Mouse (Mus musculus): ENCODE results near the gene Sctr.

Gene Sctr

DNA sequence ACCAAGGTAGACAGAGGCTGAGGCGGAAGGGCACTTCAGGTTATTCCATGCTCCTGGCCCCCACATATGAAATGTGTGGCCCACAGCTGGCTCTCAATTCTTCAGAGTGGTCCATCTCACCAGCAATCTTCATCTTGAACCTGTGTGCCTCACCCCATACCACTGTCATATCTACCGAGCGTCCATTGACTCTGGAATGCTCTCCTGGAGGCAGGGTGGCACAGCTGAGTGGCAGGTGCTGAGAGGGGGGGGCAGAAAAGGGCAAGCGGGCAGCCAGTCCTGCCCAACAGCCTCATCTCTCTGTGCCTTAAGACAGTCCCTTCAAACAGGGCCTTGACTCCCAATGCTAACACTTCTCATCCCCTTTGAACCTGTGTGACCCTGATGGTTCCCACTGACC is 64.4 kb downstream of the Sctr start:
- no peak for DNase-seq

DNA sequence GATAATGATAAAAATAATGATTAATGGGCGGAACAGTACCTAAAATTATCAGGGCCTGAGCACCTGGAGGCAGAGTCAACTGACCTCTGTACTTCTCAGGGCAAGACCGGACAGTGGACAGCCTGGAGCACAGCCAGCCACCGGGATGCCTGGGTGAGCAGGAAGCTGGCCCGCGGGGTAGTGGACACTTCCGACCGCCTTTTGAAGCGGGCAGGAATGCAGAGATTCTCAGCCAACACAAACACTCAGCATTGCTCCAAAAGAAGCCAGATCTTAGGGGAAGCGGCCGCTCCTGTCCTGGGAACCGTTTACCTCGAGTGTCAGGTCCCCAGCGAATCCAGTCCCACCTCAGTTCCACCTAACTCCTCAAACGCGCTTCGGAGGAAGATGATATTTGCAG is 66.2 kb downstream of the Sctr start:
- DNase-seq = peak; percentile 40

DNA sequence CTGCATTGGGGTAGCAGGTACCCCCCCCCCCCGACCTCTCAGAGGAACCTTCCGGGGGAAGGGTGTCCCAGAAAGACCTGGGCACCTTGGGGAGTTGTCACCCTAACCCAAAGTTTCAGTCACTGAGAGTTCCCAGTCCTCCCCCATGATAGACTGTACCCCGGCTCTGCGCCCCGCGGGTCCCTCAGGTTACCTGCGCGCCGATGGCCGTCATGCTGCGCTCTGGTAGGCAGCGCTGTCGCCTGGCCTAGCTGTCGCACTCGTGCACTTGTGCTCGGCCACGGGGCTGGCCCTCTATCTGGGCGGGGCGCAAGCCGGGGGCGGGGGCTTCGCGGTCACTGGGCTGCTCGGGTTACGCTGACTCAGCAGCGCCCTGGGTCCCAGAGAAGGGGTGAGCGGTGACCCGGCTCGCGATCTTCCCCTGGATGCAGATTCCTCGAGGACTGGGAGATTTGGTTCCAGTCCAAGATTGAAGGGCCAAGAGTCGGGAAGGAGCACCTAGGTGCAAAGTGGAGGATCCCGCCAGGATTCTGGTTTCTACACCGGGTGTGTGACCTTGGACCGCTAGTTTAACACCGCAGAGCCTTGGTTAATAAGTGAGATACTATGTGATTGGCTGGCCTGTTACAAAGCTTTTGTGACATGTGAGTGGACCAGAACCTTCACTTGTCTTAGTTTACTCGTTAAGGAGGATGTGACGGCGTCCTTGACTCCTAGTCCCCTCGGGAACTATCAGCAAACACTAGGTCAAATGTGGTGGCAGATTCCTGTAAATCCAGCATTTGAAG is 67.0 kb downstream of the Sctr start, which contains the start of gene Tmem37:
TSS of gene Tmem37 (minus strand) at position 556 of the 788 bp plus-strand sequence.
- DNase-seq = no peak

DNA sequence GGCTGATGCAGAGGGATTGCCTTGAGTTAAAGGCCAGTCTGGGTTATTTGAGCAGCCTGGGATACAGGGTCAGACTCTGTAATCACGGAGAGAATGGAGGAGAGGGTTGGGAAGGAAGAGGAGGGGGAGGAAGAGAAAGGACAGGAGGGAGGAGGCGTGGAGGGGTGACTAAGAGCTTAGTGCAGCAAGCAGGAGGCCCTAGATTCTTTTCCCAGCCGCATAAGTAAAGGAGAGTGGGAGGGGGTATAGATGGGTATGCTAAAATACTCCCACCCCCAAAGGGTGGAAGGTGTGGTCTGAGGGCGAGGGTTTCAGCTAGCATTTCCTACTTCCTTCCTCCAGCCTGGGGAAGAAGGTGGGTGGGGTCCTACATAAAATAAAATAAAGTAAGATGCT is 67.6 kb downstream of the Sctr start:
- DNase-seq = no peak

DNA sequence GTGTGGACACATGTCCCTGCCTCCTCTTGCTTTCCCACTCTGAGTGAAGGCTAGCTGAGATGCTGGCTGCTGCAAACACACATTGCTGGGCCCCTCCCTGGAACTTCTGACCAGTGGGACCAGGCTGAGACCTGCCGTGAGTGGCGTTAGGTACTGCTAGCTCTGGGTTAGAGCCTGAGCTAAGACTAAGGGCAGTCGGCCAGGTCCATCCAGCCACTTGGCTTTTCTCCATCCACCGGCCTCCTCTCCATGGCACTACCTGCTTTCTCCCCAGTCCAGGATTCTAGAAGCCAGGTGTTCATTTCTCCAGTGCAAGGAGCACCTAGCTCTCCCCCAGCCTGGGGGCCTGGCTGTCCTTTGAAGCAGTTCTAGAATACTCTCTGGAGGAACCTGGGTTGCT is 68.2 kb downstream of the Sctr start:
- peak; percentile 42 for DNase-seq

DNA sequence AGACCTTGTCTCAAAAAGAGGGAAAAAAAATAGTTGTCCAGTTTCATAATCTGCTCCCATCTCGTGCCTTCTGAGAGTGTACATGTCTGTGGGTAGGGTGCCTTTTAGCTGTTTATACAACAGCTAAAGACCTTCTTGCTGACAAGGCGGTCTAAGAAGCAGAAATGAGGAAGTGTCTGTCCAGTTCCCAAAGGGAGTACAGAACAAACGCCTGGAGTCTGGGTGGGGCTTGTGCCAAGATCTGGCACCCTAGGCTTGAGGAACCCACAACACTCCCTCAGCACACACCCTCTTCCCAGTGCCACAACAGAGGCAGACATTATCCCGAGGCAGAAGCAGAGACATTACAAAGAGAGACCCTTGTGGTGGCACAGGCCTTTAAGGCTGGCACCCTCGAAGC is 68.8 kb downstream of the Sctr start:
- no peak for DNase-seq

DNA sequence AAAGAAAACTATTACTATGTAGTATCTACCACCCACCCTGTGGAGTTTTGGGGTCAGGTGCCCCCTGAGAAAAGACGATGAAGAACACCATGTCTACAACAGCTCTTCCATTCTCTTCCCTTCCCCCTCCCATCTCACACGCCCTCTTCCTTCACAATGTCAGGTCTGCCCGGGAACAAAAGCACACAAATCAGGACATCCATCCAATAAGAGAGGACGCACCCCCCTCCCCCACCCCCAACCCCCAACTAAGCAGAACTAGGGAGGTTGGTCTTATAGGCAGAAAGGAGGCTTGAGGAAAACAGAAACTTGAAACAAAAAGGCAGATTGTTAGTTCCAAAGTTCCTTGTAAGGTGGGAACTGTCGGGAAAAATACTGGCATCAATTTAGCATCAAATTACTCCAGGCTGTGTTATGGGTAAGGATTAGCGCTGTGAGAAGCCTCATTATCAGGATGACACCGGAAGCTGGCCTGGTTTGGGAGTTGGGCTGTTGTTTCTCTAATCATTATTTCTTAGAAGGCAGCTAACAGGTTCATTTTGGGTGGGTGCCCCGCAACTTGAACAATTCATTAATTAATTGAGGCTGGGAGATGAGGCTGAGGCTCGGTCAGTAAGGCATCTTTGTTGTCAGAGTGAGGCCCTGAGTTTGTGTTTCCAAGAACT is 71.2 kb downstream of the Sctr start:
- DNase-seq = no peak

DNA sequence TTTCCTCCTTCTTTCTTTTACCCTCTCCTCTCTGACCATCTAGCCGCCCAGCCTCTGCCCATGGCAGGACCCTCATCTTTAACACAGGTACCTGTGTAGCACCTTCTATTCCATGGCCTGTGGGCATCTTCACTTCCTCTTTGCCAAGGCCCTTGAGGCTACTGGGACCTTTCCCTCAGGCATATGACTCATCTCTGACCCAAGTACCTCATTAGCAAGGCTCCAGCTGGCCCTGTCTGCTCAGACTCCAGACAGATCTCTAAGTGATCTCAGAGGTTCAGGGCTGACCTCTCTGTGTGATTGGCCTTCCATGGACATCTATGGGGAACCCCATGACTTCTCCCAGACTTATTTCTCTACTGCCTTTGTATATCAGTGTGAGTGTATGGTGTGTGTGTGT is 73.9 kb downstream of the Sctr start:
- no peak for DNase-seq

DNA sequence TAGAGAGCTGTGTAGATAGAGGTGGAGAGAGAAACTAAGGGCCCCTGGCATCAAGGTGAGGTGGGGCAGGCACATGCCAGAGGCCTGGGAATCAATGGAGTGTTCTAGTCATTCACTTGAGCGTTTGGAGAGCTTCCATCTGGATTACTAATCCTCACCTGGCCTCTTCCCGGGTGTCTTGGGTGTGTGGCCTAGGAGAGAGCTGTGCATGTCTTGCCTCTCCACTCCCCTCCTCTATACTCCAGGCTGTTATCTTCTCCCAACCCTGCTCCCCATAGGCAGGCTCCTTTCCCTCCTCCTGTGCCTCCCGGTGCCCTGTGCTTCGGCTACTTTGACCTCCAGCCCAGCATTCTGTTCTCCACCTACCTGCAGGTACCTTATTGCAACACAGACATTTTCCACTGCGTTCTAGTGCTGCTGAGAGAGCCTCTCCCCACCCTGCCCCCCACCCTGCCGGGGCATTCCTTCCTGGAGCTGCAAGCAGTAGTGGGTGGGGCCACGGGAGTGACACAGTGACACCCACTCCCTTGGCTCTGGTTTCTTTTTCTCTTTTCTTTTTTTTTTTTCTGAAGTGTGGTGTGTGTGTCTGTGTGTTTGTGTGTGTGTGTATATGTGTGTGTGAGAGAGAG is 76.4 kb downstream of the Sctr start:
- DNase-seq = no peak

DNA sequence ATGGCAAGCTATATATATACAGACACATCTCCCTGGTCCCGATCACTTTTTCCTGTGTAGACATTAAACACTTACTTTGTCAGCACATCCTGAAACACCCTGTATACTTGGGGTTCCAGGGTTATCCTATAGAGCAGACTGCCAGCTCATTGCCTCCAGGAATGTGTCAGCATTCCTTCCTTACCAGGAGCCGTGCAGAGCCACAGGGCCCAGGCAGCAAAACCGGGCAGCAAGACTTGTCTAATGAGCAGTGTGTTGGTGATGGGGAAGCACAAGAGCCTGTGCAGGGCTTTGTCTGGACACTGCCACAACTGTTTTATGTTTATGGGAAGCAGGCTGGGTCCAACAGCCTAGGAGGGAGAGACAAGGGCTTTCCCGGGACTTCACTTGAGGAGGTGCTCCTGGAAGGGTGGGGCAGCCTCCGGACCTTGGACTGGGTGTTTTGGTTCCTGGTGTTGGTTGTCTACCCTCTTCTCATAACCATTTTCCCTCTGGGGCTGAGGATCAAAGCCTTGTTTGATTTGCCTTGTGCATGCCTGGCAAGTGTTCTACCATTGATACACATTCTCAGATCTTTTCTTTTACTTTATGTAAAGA is 77.3 kb downstream of the Sctr start:
- no peak for DNase-seq

DNA sequence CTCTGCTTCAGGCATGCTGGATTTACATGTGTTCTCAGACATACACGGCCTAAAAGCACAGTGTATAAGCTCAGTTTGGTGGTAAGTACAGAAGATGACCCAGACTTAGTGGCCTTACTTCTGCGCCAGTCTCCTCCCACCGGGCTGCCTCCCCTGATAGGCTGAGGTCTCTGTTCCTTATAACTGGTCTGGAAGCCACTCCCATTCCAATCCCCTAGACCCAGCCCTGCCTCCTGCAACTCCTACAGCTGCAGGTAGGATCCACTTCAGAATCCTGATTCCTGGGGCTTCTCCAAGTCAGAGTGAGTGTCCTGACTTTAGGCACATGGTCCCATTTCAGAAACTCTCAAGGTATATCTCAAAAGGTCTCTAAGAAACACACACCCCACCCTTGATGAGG is 79.0 kb downstream of the Sctr start:
- no peak for DNase-seq

DNA sequence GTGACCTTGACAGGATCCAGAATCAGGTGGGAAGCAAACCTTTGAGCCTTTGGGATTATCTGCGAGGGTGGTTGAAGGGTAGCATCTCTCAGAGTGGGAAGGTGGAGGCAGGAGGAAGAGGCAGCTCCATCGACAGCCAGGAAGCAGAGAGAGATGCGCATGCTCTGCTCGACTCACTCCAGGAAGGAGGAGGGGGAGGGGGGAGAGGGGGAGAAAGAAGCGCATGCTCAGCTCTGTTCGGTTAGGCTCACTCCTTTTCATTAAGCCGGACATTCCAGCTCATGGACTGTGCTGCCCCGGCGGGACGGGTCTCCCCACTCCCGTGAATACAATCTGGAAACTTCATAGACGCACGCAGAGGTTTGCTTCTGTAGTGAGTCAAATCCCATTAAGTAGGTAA is 80.0 kb downstream of the Sctr start:
- no peak for DNase-seq

DNA sequence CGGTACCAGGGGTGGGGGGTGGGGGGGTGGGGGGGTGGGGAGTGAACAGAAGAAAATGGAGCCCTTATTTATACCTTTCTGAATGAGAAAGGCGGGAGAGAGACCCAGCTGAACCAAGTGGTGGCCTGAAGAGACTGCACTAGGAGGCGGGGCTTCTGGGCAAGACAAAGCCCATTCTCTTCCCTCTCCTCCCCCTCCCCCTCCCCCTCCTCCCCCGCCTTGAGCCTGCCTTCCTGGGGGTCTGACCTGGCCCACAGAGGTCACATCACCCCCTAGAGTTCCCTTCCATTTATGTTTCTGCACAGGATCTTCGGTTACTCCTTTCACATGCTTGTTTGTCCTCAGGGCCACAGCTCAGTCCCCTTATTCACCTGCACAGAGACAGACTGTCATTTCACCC is 82.5 kb downstream of the Sctr start:
- no peak for DNase-seq

DNA sequence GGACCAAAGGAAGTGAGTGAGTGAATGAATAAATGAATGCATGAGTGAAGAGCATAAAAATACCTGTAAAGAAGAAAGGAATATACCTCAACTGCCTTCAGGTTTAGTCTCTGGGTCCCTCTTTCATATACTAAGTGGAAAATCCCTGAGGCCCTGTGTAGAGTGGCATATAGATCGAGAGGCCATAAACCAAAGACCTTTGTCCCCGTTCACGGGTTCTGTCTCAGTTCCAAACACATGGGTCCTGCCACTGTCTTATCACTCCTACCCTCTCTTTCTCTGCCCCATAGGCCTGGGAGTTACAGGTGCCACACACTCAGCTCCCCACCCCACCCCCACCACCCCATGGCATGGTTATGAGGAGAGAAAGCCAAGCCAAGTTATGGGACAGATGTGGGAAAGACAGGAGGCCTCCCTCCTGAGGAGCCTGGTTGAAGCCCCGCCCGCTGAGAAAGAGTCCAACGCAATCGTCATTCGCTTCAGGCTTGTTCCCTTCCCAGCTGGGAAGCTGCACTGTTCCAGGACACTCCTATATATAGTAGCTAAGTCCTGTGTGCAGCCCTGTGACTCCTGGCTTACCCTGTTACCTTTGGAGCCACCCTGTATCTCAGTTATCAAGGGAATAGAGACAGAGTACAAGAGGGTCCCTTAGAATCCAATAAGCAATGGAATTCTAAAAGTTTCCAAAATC is 84.3 kb downstream of the Sctr start:
- no peak for DNase-seq

DNA sequence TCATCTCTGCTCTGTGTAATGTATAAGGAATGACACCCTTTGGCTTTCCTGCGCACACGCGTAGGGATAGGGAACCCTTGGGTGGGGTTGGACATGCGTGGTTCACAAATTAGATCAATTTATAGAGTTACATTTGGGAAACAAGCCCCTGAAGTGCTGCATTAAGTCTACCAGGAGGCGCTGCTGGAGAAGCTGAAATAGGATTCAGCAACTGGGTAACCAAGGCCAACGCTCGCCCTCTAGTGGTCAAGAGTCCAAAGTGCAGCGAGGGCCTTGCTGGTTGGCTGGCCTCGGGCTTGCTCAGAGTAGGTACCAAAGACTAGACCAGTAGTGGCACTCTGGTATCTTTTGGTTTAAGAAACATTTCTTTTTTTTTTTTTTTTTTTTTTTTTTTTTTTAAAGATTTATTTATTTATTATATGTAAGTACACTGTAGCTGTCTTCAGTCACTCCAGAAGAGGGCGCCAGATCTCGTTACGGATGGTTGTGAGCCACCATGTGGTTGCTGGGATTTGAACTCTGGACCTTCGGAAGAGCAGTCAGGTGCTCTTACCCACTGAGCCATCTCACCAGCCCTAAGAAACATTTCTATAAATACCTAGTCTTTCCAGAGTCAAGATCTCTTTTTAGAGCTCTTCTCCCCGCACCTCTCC is 86.9 kb downstream of the Sctr start:
- peak; percentile 74 for DNase-seq

DNA sequence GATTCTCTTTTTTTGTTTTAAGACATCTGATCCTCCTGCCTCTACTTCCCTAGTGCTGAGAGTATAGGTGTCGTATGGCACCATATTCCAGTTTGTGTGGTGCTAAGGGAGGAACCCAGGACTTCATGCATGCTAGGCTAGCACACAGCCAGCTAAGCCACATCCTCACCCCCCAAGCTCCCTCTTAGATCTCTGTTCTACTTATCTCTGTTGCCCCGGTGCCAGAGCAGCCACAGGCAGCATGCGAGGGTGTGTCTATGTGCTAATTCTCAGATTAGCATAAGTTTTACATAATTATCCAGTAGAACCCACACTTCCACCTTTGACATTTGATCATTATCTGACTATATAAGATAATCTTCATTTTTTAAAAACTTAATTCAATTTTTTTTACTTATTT is 88.2 kb downstream of the Sctr start:
- DNase-seq = no peak

DNA sequence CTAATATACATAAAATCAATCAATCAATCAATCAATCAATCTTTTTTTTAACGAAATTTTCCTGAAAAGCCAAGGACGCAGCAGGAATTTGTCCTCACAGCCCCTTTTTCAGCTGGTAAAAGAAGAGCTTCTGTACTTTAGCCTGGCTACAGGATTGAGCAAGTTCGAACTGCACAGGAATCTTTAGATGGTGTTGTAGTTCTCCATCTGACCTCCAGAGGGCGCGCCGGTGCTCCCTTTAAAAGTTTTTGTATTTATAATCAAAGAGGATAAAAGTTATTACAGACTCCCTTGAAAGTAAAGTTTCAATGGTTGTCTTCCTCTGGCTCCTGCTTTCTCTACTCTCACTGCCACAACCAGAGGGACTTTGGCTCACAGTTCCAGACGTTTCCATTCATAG is 91.6 kb downstream of the Sctr start:
- no peak for DNase-seq

DNA sequence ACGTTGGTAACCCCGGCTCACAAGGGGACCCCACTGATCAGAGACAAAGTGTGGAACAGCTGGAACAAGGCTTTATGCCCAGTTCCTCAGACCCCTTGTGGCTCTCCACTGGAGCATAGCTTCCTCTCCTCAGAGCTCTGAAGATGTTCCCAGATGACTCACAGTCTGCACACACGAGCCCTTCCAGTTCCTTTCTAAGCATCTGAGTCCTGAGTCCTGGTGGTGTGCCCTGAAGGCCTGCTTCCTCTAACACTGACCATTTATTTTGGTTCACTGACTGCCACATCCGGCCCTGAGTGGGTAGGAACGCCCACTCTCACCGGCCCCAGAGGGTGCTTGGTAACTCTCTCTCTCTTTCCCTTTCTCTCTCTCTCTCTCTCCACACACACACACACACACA is 92.8 kb downstream of the Sctr start:
- DNase-seq = no peak

DNA sequence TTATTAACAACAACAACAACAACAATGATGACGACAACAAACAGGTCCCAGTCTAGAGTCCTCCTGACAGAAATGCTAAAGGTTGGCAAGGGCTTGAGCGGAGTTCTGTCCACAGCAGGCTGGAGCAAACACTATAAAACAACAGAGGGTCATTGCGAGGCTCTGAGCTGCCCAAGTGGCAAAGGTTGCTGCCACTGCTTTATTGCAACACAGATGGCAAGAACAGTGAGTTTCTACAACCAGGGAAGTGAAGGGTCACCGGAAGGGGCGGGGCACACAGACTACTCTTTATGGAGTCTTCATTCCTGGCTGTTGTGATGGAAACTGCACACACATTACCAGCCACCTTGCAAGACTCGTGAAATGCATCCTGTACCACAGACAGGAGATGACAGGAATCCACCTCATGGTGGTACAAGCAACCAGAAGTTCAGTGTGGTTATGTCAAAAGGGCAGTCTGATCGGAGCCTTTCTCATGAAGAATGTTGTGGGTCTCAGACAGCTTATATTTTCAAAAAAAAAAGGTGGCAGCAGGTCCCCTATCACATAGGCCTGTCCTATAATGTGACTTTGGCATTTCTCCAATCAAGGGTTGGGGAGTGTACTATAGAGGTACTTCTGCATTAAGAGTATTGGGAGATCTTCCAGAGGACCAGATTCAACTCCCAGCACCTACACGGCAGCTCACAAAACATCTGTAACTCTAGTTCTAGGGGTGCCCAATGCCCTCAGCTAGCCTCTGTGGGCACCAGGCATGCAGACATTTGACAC is 93.9 kb downstream of the Sctr start:
- DNase-seq = no peak

DNA sequence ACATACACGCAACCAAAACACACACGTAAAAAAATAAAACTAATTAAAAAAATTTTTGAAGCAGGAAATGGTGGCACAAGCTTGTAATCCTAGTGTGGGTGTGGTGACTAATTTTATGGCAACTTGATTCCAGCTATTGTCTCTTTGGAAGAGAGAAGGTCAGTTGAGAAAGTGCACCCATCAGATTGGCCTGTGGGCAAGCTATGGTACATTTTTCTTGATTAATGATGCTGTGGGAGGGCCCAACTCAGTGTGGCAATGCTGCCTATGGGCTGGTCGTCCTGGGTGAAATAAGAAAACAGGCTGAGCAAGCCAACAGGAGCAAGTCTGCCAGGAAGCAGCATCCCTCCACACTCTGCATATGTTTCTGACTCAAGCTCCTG is 94.5 kb downstream of the Sctr start:
- DNase-seq = no peak

DNA sequence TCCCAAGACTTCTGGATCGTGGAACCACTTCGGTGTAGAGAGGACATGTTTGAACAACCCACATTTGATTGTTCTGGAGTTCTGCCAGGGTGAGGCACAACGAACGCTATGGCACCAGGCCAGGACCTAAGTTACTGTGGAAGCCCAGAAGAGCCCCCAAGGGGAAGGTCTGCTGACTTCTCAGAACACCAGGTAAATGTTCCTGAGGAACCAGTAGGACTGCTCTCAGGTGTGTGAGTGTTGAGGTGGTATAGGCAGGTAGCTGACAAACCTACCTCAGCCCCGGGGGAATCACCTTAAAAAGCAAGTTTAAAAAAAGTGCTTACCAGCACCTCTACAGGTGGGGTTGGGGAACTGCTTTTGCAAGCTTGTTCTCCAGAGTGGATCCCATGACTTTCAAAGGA is 98.9 kb downstream of the Sctr start:
- DNase-seq = no peak
